Mouse (Mus musculus) brown adipose tissue, adult 24 weeks (tissue): ENCODE data around the gene Adap1. TPM values are rescaled to one million over a fixed set of nuclear protein-coding genes. Genes with fewer than 3 reads are reported as not detected.

Experiments
- H3K27ac ChIP-seq: fragments of 200-500 bp; replicated peaks from 2 replicates; pipeline ENCODE4 v1.5.1; 2012; ENCODE audit warnings: low read depth, mild to moderate bottlenecking, low read length
- H3K4me1 ChIP-seq: fragments of 200-500 bp; 2 replicates; pipeline ENCODE4 v1.6.1; 2012; ENCODE audit warnings: low read length, mixed read lengths; ENCODE audit not compliant: control insufficient read depth, insufficient read depth, insufficient read length
- H3K4me3 ChIP-seq: fragments of 200-500 bp; 2 replicates; pipeline ENCODE4 v1.5.1; 2012; ENCODE audit warnings: low read depth, mild to moderate bottlenecking, low read length, moderate library complexity; ENCODE audit not compliant: insufficient read depth
- polyA plus RNA-seq: library from polyadenylated mRNA; stranded (reverse); fragments of >200 nt; gene quantifications from 2 replicates; pipeline ENCODE4 v1.2.4, GENCODE M21; 2012; ENCODE audit not compliant: missing spikeins, insufficient read depth, insufficient read length

Adap1 gene
- polyA plus RNA-seq, 1 experiment: 14.9 TPM

DNA sequence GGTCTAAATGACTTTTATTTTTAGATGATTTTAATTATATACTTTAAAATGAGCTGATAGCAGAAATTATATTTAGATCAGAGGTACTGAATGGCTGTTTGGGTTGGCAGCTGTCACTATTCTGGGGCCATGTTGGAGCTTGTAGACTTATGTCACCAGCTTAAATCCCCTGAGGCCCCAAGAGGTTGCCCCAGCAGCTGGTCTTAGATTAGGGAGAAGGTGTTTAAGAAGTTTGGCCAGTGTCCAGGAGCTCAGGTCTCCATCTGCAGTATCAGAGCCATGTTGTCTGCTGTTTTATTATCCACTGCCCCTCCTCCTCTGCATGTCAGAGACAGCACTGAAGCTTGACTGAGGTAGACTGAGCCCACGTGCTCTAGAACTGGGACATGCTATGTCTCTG, 82.0 kb downstream of the Adap1 start:
- Histone ChIP-seq H3K4me3 (no peak overlapping the region), H3K4me1 (no peaks in the 10 kb centered on the region), H3K27ac (no peak overlapping the region)

DNA sequence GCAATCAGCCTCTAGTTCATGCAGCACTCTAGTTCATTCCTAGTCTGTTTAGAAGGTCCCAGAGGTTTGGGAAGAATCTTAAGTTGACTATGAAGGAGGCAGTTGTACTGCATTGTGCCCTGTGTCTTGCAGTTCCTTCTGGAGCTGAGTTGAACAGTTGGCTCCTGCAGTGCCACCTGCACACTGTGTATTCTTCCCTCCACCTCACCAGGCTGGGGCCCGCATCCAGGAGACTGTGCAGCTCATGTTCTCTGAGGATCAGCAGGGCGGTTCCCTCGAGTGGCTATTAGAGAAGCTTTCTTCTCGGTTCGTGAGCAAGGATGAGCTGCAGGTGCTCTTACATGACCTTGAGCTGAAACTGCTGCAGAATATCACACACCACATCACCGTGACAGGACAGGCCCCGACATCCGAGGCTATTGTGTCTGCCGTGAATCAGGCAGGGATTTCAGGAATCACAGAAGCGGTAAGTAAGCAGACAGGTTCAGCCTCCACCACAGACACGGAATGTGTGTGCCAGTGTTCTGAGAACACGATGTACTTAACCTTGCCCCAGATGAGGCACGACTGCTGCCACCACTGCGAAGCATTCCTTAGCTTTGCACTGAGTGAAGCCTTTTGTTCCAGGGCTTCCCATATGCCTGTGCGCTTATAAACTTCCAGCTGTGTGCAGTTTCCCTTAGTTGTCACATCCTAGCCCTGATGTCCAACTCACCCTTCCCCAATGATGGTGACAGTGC, 84.2 kb downstream of the Adap1 start:
- H3K4me3 ChIP-seq: no peak overlapping the region
- H3K4me1 ChIP-seq: no peaks in the 10 kb centered on the region
- H3K27ac ChIP-seq: no peak overlapping the region

DNA sequence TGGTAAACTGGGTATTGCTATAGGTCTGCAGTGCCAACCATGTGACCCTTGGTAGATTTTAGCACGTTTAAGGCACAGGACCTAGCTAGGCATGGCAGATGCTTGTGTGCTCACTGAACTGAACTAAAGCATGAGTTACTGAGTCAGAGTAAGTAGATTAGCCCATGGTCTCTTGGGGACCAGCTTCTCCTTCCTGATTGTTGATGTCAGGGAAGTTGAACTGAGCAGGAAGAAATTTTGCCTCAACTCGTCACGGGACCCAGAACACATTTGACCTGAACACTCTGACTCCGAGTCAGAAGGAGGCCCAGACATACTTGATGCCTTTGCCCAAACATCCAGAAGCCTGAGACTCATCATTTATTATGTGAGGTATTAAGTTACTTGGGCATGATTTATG, 88.0 kb downstream of the Adap1 start:
- H3K4me1 ChIP-seq: no peaks in the 10 kb centered on the region
- H3K27ac ChIP-seq: no peak overlapping the region
- H3K4me3 ChIP-seq: no peak overlapping the region

DNA sequence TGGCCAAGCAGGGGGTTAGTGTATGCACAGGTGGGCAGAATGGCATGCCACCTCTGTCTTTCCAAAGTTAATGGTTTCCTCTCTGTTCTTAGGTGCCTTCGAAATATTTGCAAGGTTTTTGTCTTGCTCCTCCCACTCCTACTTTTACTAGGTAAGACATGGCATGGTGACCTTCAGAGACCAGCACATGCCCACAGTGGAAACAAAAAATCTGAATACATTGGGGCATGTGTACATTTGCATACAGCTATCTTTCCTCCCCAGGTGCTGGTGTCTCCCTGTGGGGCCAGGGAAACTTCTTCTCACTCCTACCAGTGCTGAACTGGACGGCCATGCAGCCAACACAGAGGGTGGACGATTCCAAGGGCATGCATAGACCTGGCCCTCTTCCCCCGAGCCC, 91.0 kb downstream of the Adap1 start:
- Histone ChIP-seq H3K27ac (no peak overlapping the region), H3K4me3 (no peak overlapping the region), H3K4me1 (no peaks in the 10 kb centered on the region)

DNA sequence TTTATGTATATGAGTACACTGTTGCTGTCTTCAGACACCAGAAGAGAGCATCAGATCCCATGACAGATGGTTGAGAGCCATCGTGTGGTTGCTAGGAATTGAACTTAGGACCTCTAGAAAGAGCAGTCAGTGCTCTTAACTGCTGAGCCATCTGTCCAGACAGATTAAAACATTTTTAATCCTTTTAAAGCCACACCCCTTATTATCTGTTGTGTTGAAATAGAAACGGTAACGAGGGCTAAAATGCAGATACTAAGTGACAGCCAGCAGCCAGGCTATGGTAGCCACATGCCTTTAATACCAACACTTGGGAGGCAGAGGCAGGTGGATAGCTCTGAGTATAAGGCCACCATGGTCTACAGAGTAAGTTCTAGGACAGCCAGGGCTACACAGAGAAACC, 93.3 kb downstream of the Adap1 start:
- Histone ChIP-seq H3K27ac (no peak overlapping the region), H3K4me1 (no peaks in the 10 kb centered on the region), H3K4me3 (no peak overlapping the region)

DNA sequence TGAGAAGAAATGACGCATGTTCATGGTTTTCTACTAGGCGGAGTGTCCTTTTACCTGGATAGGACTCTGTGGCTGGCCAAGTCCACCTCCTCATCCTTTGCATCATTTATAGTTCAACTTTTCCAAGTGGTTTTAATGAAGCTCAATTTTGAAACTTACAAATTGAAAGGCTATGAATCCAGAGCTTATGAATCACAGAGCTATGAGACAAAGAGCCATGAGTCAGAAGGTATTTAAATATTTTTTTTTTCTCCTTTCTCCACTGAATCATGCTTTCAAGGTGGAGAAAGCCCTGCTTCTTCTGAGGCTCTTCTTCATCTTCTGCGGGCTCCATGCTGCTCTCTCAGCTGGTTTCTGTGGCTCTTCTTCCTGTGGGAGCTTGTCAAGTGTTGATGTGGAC, 95.7 kb downstream of the Adap1 start:
- no peaks in the 10 kb centered on the region for H3K4me1 ChIP-seq
- H3K4me3 ChIP-seq: no peak overlapping the region
- no peak overlapping the region for H3K27ac ChIP-seq

DNA sequence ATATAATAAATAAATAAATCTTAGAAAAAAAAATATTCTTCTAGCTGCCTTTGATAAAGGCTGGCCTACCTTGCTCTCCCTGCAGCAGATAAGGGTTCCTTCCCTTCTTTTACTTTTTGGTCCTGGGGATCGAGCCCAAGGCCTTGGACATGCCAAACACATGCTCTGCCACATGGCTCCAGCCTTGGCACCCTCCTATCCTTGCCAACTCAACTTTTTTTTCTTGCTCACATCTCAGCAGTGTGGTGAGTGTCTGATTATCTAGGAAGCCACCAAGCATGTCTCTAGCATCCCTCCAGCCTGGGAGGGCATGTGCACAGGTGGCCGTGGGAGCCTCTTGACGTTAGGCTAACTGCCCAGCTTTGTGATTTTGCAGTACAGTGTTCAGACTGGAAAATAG, 97.1 kb downstream of the Adap1 start:
- no peak overlapping the region for H3K27ac ChIP-seq
- no peak overlapping the region for H3K4me3 ChIP-seq
- no peaks in the 10 kb centered on the region for H3K4me1 ChIP-seq

DNA sequence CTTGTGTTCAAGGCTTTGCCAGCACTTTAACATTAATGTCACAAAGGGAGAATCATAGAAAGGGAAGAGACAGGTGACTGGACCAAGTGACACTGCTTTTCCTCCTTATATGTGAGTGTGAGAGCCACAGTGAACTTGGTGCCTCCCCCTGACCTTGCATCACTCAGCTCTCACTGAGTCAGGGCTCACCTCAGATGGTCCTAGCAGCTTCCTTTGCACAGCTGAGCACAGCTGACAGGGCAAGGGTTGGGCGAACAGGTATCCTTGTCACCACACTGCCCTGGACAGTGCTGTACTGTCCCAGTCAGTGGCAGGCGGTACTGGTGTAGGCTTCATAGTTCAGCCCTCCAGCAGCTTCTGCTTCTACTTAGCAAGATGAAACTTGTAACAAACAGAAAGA, 97.8 kb downstream of the Adap1 start:
- Histone ChIP-seq H3K4me3 (no peak overlapping the region), H3K4me1 (no peaks in the 10 kb centered on the region), H3K27ac (no peak overlapping the region)

DNA sequence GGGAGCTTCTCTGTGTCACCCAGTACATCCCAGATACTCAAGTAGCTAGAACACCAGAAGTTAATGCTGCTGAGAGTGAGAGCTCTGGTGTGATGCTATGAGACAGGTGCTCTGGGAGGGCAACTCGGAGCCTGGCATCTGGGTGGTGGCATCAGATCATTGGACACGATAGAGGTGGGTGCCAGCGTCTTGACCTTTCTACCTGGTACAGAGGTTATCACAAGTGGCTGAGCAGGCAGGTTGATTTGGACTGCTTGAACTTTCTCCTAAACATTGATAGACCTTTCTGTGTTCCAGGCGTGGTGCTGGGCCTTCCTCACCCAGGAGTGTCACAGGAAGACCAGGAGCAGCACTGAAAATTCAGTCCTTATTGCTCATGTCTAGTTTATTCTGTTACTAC, 98.2 kb downstream of the Adap1 start:
- Histone ChIP-seq H3K4me1 (no peaks in the 10 kb centered on the region), H3K4me3 (no peak overlapping the region), H3K27ac (no peak overlapping the region)

DNA sequence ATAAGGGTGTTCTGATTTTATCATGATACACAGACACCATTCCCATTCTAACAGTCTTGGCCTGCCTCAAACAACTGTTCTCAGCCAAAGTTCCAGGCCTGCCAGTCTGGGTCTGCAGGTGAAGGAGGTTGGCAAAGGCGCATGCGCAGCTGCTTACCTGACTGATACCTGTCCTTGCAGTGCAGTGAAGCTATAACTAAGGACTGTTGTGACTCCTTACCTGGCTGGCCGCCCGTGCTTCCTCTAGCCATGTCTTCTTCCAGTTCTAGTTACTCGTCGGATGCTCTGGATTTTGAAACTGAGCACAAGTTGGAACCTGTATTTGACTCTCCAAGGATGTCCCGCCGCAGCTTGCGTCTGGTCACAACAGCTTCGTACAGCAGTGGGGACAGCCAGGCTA, 102.1 kb downstream of the Adap1 start:
- no peak overlapping the region for H3K27ac ChIP-seq
- peaks cover 9% of the 10 kb centered on the region; the same call in 1 of the 2 replicates for H3K4me1 ChIP-seq
- H3K4me3 ChIP-seq: no peak overlapping the region

Other genes with a start within 250 kb of the Adap1 start
- gene Prkar1b, start 175.6 kb downstream of the Adap1 start, polyA plus RNA-seq: 1.0 and 2.3 TPM in 2 replicates
- 7.9 and 8.2 TPM in 2 replicates for gene Dnaaf5, start 175.4 kb downstream of the Adap1 start, polyA plus RNA-seq
- gene Sun1, start 125.0 kb downstream of the Adap1 start, polyA plus RNA-seq: 19.0 and 20.1 TPM in 2 replicates
- gene Get4, start 73.3 kb downstream of the Adap1 start, polyA plus RNA-seq: 36.7 and 41.1 TPM in 2 replicates
- 250 and 278 TPM in 2 replicates for gene Cox19, start 25.8 kb upstream of the Adap1 start, polyA plus RNA-seq
- not detected in 2 replicates for gene Cyp2w1, start 27.0 kb upstream of the Adap1 start, polyA plus RNA-seq
- gene Gpr146, start 52.1 kb upstream of the Adap1 start, polyA plus RNA-seq: 18.1 and 19.7 TPM in 2 replicates
- gene C130050O18Rik, start 79.7 kb upstream of the Adap1 start, polyA plus RNA-seq: 1.3 TPM in 1 of 2 replicates, not detected in the other
- 1.8 TPM in 1 of 2 replicates, not detected in the other for gene Gper1, start 97.5 kb upstream of the Adap1 start, polyA plus RNA-seq
- 3.5 and 6.0 TPM in 2 replicates for gene 3110082I17Rik, start 134.9 kb upstream of the Adap1 start, polyA plus RNA-seq
- 12.4 and 13.1 TPM in 2 replicates for gene Zfand2a, start 158.9 kb upstream of the Adap1 start, polyA plus RNA-seq
- gene Uncx, start 217.9 kb upstream of the Adap1 start, polyA plus RNA-seq: not detected in 2 replicates